ENCODE assay signal across 8 mouse cellular contexts in genomic region chr8:119678138-119678843, GRCm38 (mm10). TPM values are rescaled to one million over a fixed set of nuclear protein-coding genes. Genes with fewer than 3 reads are reported as not detected.
DNase-seq lines count a peak whose midpoint lies in the region; ATAC-seq and TF ChIP-seq lines count a peak whose summit lies in the region.

No protein-coding gene starts in this region.

- 0 out of 2 replicates have a peak overlapping the region, but pooled peaks have one; percentile 10 for H3K9ac ChIP-seq in ES-E14 (ENCODE audit: insufficient read depth, low read depth, low read length, poor library complexity, severe bottlenecking)
- no peak overlapping the region for H3K9ac ChIP-seq in limb, embryonic 12.5 days (replicated peaks)
- H3K9ac ChIP-seq in midbrain, embryonic 16.5 days (ENCODE audit: low read depth, low read length): no peak overlapping the region

- no peaks in the 10 kb centered on the region for H3K36me3 ChIP-seq in ES-E14 (ENCODE audit: control insufficient read depth, insufficient read depth, low read length, poor library complexity, severe bottlenecking)
- H3K36me3 ChIP-seq in limb, embryonic 12.5 days: no peaks in the 10 kb centered on the region
- H3K36me3 ChIP-seq in midbrain, embryonic 16.5 days (ENCODE audit: control insufficient read depth, insufficient read depth, low read length): no peaks in the 10 kb centered on the region

- peaks cover 1 to 7% of the 10 kb centered on the region in 2 experiments; a peak in 2 of 4 replicates for H3K4me1 ChIP-seq in ES-E14 (ENCODE audit: control insufficient read depth in 2 of 2, insufficient read depth in 2 of 2, low read length in 2 of 2, poor library complexity in 1 of 2)
- H3K4me1 ChIP-seq in limb, embryonic 12.5 days (replicated peaks): no peaks in the 10 kb centered on the region; the same call in 1 of the 2 replicates
- H3K4me1 ChIP-seq in midbrain, embryonic 16.5 days (ENCODE audit: control insufficient read depth, insufficient read depth, low read length): no peaks in the 10 kb centered on the region; the same call in 1 of the 2 replicates

- H3K4me2 ChIP-seq in limb, embryonic 12.5 days: peak overlapping the region; percentile 46
- peak overlapping the region; percentile 7; the same call in 1 of the 2 replicates for H3K4me2 ChIP-seq in midbrain, embryonic 16.5 days (ENCODE audit: low read length)

- H3K27me3 ChIP-seq in limb, embryonic 12.5 days: peaks cover 6% of the 10 kb centered on the region; the same call in 1 of the 2 replicates
- no peaks in the 10 kb centered on the region; the same call in 1 of the 2 replicates for H3K27me3 ChIP-seq in midbrain, embryonic 16.5 days (ENCODE audit: control insufficient read depth, insufficient read depth, low read depth, low read length)

- in situ Hi-C loops in ES-E14 (cut with MboI; ENCODE audit: low sequenced_read_pairs in 2 of 2, unreplicated experiment in 2 of 2): no loop called here

- peak; percentile 30; the same call in 1 of the 2 replicates for ATAC-seq in limb, embryonic 12.5 days (ENCODE audit: insufficient number of reproducible peaks, insufficient read depth, low FRiP score, low TSS enrichment, low read depth)
- no peak for ATAC-seq in midbrain, embryonic 16.5 days

- no peak overlapping the region for H3K27ac ChIP-seq in ES-E14 (ENCODE audit: insufficient read depth, low read depth, low read length, poor library complexity, severe bottlenecking)
- no peak overlapping the region for H3K27ac ChIP-seq in limb, embryonic 12.5 days
- H3K27ac ChIP-seq in midbrain, embryonic 16.5 days (ENCODE audit: low read length): no peak overlapping the region

- peak; percentile 31 to 44 for DNase-seq in B cell, adult 2 months
- peak; percentile 89 for DNase-seq in ES-E14 (ENCODE audit: low read depth, low spot score)
- DNase-seq in embryo, embryonic 11 days: peak; percentile 74
- DNase-seq in heart, postnatal 4 days: peak; percentile 63
- DNase-seq in cerebellum, adult 18-20 months: no peak
- DNase-seq in spleen, postnatal 36 days (ENCODE audit: low spot score in 2 of 2): no peak

- 6% methylated on average over 18 of the region's 18 CpGs for WGBS in limb, embryonic 12.5 days
- WGBS in midbrain, embryonic 16.5 days: 14% methylated on average over 18 of the region's 18 CpGs

- no peaks in the 10 kb centered on the region for H3K9me3 ChIP-seq in ES-E14 (ENCODE audit: control insufficient read depth, insufficient read depth, low read depth, low read length)
- no peaks in the 10 kb centered on the region for H3K9me3 ChIP-seq in limb, embryonic 12.5 days
- H3K9me3 ChIP-seq in midbrain, embryonic 16.5 days (replicated peaks; ENCODE audit: control insufficient read depth, low read length, poor library complexity, severe bottlenecking): no peaks in the 10 kb centered on the region

- H3K4me3 ChIP-seq in ES-E14 (ENCODE audit: insufficient read depth in 1 of 2, low read depth in 1 of 2, low read length in 2 of 2, poor library complexity in 1 of 2, severe bottlenecking in 1 of 2): peak overlapping the region; percentile 63
- 0 out of 2 replicates have a peak overlapping the region, but pooled peaks have one; percentile 19 for H3K4me3 ChIP-seq in limb, embryonic 12.5 days (replicated peaks)
- H3K4me3 ChIP-seq in midbrain, embryonic 16.5 days (ENCODE audit: low read depth, low read length): no peak overlapping the region

TF ChIP-seq in ES-E14, 5 proteins besides CTCF, POLR2A, EP300 and RAD21:
- TF ChIP-seq CHD2 (IDR thresholded peaks at IDR 0.05; ENCODE audit: low read depth, low read length) (no peak), ZNF384 (IDR thresholded peaks at IDR 0.05; ENCODE audit: low read depth, low read length) (no peak), MAFK (IDR thresholded peaks at IDR 0.05; ENCODE audit: insufficient read depth, low read depth, low read length) (no peak), HCFC1 (IDR thresholded peaks at IDR 0.05; ENCODE audit: borderline replicate concordance, insufficient read depth, low read length) (no peak), ZC3H11A (IDR thresholded peaks at IDR 0.05; ENCODE audit: borderline replicate concordance, low read depth, low read length) (0 out of 2 replicates have a peak, but pooled peaks have one; percentile 9)

RNA-seq across cellular contexts. Expression of gene Wfdc1, which starts 12.1 kb away (rescaled TPM):
- total RNA-seq in ES-E14 (2012; rRNA removed): 0.13 TPM in 1 of 2 replicates, not detected in the other
- 10 to 100 TPM; 26.3 to 26.8 TPM for total RNA-seq in heart, postnatal 4 days (2021)
- 0.15 TPM in 1 of 2 replicates, not detected in the other for polyA plus RNA-seq in limb, embryonic 12.5 days (2016; fragmentation: Nextera tagmentation; extraction: Ambion mirVana)
- 6.0 and 6.3 TPM in 2 replicates for polyA plus RNA-seq in midbrain, embryonic 16.5 days (2015; fragmentation: Nextera tagmentation; extraction: Ambion mirVana)

RNA-seq across cellular contexts. Expression of gene Atp2c2, which starts 21.5 kb away (rescaled TPM):
- total RNA-seq in ES-E14 (2012; rRNA removed): 0.80 and 0.90 TPM in 2 replicates
- total RNA-seq in heart, postnatal 4 days (2021): not detected
- polyA plus RNA-seq in limb, embryonic 12.5 days (2016; fragmentation: Nextera tagmentation; extraction: Ambion mirVana): 1.8 and 1.9 TPM in 2 replicates
- polyA plus RNA-seq in midbrain, embryonic 16.5 days (2015; fragmentation: Nextera tagmentation; extraction: Ambion mirVana): 0.18 and 0.20 TPM in 2 replicates

RNA-seq across cellular contexts. Expression of gene Kcng4, which starts 42.8 kb away (rescaled TPM):
- total RNA-seq in ES-E14 (2012; rRNA removed): 0.67 and 0.74 TPM in 2 replicates
- total RNA-seq in heart, postnatal 4 days (2021): not detected
- polyA plus RNA-seq in limb, embryonic 12.5 days (2016; fragmentation: Nextera tagmentation; extraction: Ambion mirVana): 0.05 TPM in 2 replicates
- 0.26 and 1.6 TPM in 2 replicates for polyA plus RNA-seq in midbrain, embryonic 16.5 days (2015; fragmentation: Nextera tagmentation; extraction: Ambion mirVana)

Comparison
In these comparisons a context has a peak if more than half of its experiments do, and no peak if none do; other contexts are left out.
1. DNase-seq: peak in B cell, adult 2 months (2 of 2), ES-E14 (single experiment), embryo, embryonic 11 days (single experiment) and heart, postnatal 4 days (single experiment); none in cerebellum, adult 18-20 months (0 of 2) and spleen, postnatal 36 days (0 of 2).
2. RNA of gene Wfdc1, which starts 12.1 kb away (total RNA-seq): 26.3 to 26.8 TPM in heart, postnatal 4 days; 0.13 TPM in ES-E14; every median in the first group is over 10 times any median in the second.